Mouse (Mus musculus) CD4-positive, CD25-positive, alpha-beta regulatory T cell, adult 4 months (primary cell): ENCODE data around the gene Gipc2. TPM values are rescaled to one million over a fixed set of nuclear protein-coding genes. Genes with fewer than 3 reads are reported as not detected.

ENCODE experiments used
- ATAC-seq: one replicate; pipeline ENCODE4 v1.8.0; 2017
- polyA plus RNA-seq, 2 experiments: library from polyadenylated mRNA; unstranded; fragments of 100-300 nt; shearing (Covaris generic); gene quantifications; one replicate each; pipeline ENCODE4 v1.2.1; 2017

Gipc2 gene
- polyA plus RNA-seq, 2 experiments from 2014 or later = not detected

DNA sequence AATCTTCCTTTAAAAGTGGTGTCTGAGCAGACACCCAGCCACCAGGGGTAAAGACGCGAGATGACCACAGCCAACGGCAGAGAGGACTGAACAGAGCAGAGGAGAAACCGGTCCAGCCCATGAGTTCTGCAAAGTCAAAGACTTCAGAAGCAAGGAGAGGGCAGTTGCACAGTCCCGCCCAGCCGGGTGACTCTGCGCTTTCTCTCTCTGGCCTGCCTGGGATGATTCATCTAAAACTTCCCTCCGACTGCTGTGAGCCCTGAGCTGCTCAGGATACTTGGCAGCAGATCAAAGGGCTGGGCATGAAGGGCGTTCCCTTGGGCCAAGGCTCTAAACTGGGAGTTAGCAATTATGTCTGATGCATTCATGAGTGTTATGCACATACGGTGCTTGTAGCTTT, 51.2 kb downstream of the Gipc2 start:
- ATAC-seq = no peak

DNA sequence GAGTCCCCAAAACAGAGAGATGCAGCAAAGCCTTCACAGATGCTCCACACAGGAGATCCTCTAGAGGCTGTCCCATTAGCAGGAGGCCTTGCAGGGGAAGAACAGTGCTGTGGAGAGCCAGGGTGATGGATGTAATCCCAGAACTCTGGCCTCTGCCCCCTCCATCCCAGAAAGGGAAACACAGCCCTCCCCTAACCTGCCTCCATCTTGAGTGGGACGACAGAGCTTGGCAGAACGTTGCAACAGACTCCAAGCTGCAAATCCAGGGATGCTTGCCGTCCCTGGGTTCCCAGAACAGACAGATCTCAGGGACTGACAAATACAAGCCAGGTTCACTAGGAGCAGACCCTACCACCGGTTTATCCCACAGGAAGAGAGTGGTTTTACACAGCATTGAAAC, 51.8 kb downstream of the Gipc2 start:
- no peak for ATAC-seq

DNA sequence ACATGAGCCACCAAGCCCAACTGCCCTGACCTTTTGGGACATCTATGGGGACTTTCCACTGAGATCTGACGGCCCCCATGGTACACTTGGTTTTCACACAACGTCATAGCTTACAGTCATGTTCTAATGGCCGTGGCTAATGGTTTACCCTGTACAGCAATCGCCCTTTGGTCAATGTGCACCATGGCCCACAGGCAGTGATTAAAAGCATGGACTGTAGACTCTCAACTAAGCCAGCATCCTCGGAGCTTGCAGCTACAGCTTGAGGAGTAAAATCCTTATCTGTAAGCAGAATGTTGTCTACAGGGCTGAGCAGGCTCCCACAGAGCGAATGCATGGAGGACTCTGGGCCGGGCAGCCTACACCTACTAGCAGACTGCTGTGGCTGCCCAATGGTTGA, 52.5 kb downstream of the Gipc2 start:
- ATAC-seq = no peak

GRCm38 (mm10) chr3:152112664-152113063, 53.4 kb downstream of the Gipc2 start:
- ATAC-seq = no peak

- no peak for ATAC-seq
Observed at GRCm38 (mm10) chr3:152111482-152111881, 54.5 kb downstream of the Gipc2 start.

GRCm38 (mm10) chr3:152111081-152111480, 54.9 kb downstream of the Gipc2 start:
- ATAC-seq = peak; percentile 59

DNA sequence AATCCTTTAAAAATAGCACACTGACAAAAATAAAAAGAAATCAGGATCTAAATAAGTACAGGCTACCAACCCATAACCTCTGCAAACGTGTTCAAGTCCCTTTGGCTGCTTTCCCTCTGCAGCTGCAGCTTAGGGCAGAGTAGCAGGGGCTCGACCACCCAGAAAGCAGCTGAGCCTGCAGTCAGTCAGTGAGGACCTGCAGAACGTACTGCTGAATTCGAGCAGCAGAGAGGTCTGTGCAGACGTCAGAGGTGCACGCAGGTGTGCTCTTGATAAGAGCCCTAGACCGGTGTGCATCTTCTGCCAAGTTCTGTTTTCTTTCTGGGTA, 56.8 kb downstream of the Gipc2 start:
- no peak for ATAC-seq

DNA sequence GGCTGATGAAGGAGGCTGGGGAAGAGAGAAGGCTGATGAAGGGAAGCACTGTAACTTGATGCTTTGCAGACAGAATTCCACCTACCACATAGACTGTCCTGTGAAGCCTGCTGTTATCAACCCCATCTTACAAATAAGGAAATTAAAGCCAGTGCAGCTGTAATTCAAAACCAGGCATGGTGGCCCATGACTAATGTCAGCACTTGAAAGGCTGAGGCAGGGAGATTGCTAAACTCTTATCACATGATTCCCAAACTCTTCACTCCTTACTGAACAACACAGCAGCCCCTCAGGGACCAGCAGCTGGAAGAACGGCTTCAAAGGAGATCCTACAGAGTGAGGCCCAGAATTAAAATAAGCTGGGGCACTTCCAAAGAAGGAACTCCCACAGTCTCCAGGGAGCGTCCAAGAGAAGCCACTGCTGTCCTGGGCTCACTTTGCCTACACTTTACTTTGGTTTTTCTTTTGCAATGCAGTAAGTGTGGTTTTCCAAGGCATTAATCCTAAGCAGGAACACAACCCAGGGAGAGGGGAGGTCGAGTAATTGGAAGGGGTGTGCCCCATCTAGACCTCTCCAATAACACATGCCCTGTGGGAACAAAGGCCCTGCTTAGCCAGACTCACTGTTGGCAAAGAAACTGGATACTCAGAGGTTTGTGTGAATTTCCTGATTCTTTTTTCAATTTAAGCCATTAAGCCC, 57.3 kb downstream of the Gipc2 start:
- ATAC-seq = no peak

GRCm38 (mm10) chr3:152108003-152108395, 58.0 kb downstream of the Gipc2 start:
- ATAC-seq = no peak

DNA sequence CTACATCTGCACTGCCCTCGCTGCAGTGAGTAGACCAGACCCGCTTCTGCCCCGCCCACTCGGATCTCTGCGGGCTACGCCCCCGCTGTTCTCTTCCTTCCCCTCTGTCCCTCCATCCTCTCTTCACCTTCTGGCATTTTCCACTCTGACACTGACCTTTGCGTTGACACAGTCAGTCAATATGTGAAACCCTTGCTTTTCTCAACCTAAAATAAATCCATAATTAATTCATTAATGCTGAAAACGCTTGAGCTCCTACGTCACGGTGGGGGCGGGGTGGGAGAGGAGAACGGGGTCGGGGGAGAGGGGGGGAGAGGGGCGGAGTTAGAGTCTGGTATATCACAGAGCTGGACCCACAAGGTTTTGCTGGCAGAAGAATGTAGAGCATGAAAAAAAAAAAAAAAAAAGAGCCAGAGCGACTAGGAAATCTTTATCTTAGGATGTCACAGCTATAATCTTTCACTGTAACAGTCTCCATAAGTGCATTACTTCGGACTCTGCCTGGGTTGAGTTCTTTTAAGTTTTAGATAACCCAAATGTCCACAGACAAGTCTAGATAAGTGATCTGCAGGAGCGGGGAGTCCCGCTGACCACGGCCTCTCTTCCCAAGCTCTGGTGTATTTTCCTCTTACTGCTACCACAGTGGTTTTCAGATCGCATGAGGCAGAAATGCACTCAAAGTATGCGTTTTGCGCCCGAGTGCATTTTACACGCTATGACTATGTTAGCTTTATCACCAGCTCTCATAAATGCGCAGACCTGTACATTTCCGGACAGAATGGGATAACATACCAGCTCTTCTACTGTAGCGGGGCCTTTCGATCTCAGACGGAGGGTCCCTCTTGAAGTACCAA, 58.7 kb downstream of the Gipc2 start:
- ATAC-seq = peak; percentile 51

DNA sequence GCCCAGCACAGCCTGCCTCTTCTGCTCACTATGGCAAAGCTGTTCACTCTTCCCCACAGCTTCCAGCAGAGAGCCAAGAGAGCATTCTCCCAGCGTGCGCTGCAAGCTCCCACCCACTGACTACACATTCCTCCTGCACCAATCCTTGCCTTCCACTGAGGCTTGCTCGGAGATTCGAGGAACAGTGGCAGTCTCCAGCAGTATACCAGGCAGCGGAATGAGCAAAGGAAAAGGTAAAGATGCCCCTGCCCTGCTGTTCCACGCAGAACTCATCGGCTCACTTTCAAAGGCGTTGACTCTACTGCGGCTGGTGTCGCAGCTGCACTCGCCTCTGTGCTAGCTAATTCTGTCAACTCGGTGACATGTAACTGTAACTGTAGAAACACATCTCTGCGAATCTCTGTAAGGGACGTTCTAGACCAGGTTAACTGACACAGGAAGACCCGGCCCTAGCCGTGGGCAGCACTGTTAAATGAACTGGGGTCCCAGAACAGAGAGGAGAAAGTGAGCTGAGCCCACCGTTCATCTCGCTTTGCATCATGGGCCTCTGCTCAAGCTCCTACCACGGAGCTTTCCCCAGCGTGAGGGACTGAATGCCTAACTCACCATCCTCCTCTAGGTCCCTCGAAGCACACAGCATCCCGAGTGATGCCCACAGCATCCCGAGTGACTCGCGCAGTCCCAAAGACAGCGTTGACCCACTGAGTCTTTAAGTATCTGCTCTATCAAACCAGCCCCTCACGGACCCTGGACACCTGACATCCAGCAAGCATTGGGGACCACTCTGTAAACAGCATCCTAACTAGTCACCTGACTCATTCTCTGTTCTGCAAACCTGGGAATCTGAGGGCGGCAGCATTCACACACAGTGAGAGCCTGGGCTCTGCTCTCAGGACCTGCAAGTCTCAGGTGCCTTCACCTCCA, 59.5 kb downstream of the Gipc2 start:
- peak; percentile 15 for ATAC-seq

DNA sequence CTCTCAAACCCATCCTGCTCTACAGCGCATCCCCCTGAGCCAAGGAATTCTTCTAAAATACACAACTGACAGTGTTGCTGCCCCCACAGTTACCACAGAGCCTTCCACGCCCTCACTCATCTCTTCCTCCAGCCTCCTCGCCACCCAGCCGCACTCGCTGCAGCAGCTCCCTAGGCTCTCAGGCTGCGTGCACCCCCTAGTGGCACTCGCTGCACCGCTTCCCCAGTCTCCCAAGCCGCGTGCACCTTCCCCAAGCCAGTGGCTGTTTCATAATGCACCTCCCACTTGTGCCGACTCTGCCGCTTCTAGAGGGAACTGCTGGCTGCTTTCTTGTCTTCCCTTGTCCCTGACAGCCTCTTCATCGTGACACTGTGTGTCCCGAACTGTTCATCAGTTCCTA, 60.7 kb downstream of the Gipc2 start:
- ATAC-seq = peak; percentile 68

DNA sequence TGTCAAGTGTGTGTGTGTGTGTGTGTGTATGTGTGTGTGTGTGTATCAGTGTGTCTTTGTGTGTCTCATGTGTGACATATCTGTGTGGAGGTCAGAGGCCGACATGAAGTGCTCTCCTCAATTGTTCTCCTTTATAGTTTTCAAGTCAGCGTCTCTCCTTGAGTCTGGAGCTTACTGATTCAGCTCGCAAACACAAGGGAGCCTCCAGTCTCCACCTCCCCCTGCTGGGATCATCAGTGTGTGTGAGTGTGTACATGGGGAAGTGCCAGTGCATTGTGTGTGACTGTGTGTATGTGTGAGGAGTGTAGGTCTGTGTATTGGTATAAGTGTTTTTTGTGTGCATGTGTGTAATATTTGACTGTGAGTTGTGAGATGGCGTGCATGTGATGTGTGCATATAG, 62.6 kb downstream of the Gipc2 start:
- no peak for ATAC-seq

- no peak for ATAC-seq
Observed at GRCm38 (mm10) chr3:152101459-152101858, 64.6 kb downstream of the Gipc2 start.

DNA sequence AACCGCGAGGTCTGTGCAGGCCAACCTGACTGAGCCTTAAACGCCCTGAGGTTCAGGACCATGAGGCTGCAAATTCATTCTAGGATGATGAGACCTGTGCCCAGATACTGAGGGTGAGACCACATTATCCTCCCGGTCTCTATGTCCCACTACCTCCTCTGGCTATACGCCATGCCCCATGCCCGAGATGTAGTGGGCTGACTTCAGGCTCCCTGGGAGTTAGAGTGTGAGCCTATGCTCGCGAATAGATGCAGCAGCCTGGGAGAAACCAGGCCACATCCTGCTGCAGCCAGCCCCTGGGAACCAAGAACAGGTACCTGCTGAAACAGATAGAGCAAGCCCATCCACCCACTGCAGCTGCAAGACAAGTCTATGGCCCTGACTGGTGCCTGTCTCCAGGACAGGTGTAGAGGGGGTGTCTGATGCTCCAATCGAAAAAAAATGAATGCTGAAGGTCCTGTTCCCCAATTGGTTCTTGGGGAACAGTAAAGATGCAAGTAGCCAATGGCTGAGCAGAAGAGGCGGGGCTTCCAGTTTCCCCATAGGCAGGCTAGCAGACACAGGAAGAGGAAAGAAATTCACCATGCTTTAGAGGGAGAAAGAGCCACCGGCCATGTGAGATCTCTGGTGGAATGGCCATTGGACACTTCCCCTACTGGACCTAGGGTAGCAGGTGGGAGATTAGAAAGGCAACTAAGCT, 65.8 kb downstream of the Gipc2 start:
- no peak for ATAC-seq

DNA sequence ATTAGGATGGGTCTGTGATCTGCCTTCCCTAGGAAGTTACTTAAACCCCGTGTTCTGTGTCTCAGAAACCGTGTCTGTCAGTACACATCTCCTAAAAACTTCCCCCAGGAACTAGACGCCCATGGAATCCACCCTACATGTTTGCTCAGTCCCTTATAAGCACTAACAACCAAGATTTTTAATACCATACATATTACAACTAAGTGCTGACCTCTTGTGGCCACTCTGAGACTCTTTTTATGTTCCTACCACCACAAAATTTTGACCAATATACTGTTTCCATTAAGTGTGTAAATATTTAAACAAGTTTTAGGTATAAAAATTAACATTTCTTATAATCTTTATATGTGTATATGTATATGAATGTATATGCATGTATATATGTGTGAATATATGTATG, 71.0 kb downstream of the Gipc2 start:
- ATAC-seq = peak; percentile 53

- peak; percentile 89 for ATAC-seq
Observed at GRCm38 (mm10) chr3:152092385-152093057, 73.5 kb downstream of the Gipc2 start.

- peak; percentile 53 for ATAC-seq
Observed at GRCm38 (mm10) chr3:152089178-152089577, 76.9 kb downstream of the Gipc2 start.

DNA sequence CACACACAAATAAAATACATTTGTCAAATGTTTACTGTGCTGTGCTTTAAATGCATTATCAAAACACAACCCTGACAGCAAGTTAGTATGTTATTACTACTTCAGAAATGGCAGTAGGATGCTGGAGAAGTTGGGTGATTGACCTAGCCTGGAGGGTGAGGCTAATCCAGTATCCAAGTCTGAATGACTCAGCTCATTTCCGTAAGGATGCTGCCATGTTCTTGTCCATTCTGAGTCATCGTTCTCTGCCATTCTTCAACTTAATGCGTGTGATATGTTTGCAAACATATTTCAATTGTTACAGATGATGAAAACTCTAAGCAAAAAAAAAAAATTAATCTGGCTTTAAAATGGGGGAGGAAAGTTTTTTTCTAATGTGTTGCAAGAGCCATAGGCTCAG, 84.6 kb downstream of the Gipc2 start:
- ATAC-seq = no peak

GRCm38 (mm10) chr3:152076088-152076487, 89.9 kb downstream of the Gipc2 start:
- no peak for ATAC-seq

DNA sequence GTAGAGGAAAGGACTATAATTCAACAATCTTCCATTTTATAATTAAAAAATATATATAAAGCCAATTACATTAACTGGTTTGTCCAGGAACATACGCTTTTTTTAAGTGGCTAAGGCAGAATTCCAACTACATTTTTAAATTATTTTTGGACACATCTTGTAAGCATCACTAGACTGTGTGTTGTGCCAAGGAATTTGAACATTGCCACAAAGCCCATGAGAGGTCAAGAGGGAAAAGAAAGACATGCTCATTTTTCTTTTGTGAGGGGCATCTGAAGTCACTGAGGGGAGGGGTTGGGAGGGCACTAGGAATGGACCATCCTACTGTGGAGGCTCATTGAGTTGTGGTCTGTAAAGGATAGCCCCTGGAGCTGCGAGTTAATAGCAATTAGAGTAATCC, 97.0 kb downstream of the Gipc2 start:
- no peak for ATAC-seq

DNA sequence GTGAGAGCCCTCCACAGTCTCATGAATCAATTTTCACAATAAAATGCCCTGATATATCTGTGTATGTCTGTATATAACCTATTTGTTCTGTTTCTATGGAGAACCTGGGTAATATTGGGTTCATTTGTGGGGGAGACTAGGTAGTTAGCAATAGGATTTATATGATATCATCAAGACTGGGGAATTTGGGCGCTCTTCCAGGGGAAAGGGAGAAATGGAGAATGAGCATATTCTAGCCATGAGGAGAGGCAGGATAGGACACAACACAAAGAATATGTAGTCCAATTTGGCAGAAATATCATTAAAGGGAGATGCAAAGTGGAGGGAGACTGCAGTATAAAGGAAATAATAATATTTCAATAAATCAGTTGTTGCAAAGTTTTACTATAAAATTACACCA, 97.7 kb downstream of the Gipc2 start:
- ATAC-seq = no peak
